Mouse (Mus musculus): ENCODE measurements around the gene Paqr8.

DNA sequence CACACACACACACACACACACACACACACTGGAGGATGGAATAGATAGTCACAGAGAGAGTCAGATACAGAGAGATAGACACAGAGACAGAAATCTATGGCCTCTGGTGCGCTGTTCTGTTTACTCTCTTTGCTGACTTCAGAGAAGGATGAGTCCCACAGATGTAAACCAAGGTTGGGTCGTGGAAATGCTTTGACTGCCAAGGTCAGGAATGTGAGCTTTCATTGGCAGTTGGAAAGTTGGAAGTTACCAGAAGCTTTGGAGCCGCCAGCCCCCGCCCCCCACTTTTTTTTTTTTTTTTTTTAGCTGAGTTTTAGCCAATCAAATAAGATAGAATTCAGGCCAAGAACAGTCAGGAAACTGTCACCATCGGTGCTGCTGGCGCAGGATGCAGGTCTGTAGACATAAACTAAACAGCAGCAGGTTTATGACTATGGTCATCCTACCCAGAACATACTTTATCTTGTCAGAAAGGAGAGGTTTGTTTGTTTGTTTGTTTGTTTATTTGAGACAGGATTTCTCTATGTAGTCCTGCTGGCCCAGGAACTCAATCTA, 27.2 kb downstream of the Paqr8 start:
- TF ChIP-seq CTCF (IDR thresholded peaks at IDR 0.05; ENCODE audit: control insufficient read depth, insufficient read depth, insufficient read length), result no peak
- TF ChIP-seq CEBPB (IDR thresholded peaks at IDR 0.05; ENCODE audit: low read depth), result no peak
- TF ChIP-seq MAX (IDR thresholded peaks at IDR 0.05), result no peak
- no peak for TF ChIP-seq USF1 (IDR thresholded peaks at IDR 0.05; ENCODE audit: low read depth)
